Mouse (Mus musculus) limb, embryonic 14.5 days (tissue): ENCODE data around the gene Med7. TPM values are rescaled to one million over a fixed set of nuclear protein-coding genes. Genes with fewer than 3 reads are reported as not detected.

ENCODE experiments used
- ATAC-seq: fragments of 200-750 bp; cut with Nextera tagmentation; 2 replicates; pipeline ENCODE4 v1.8.0; 2017; ENCODE audit warnings: low read depth, moderate number of reproducible peaks, moderate TSS enrichment; ENCODE audit not compliant: low FRiP score
- DNase-seq: peaks from one replicate; pipeline ENCODE4 v3.0.0-alpha.2; 2015; ENCODE audit warnings: low spot score
- H3K27ac ChIP-seq: fragments of 300-500 bp; sonication (generic); replicated peaks from 2 replicates; pipeline ENCODE4 v1.5.1; 2014; ENCODE audit warnings: low read depth, mild to moderate bottlenecking, low read length, moderate library complexity, mixed read lengths
- H3K27me3 ChIP-seq: fragments of 300-500 bp; sonication (generic); 2 replicates; pipeline ENCODE4 v1.6.1; 2014; ENCODE audit warnings: low read length, mixed read lengths; ENCODE audit not compliant: control insufficient read depth, insufficient read depth
- H3K36me3 ChIP-seq: fragments of 300-500 bp; sonication (generic); 2 replicates; pipeline ENCODE4 v1.6.1; 2014; ENCODE audit warnings: mild to moderate bottlenecking, low read length, moderate library complexity, mixed read lengths; ENCODE audit not compliant: control insufficient read depth, insufficient read depth
- H3K4me1 ChIP-seq: fragments of 300-500 bp; sonication (generic); 2 replicates; pipeline ENCODE4 v1.6.1; 2014; ENCODE audit warnings: antibody characterized with exemption, low read length, mixed read lengths; ENCODE audit not compliant: control insufficient read depth, insufficient read depth
- H3K4me2 ChIP-seq: fragments of 300-500 bp; sonication (generic); replicated peaks from 2 replicates; pipeline ENCODE4 v1.6.1; 2014; ENCODE audit warnings: low read depth, mild to moderate bottlenecking, low read length, moderate library complexity; ENCODE audit not compliant: severe bottlenecking
- H3K4me3 ChIP-seq: fragments of 300-500 bp; sonication (generic); replicated peaks from 2 replicates; pipeline ENCODE4 v1.5.1; 2014; ENCODE audit warnings: low read length
- H3K9ac ChIP-seq: fragments of 300-500 bp; sonication (generic); 2 replicates; pipeline ENCODE4 v1.6.1; 2014; ENCODE audit warnings: mild to moderate bottlenecking, low read depth, low read length, moderate library complexity; ENCODE audit not compliant: severe bottlenecking
- H3K9me3 ChIP-seq: fragments of 300-500 bp; sonication (generic); 2 replicates; pipeline ENCODE4 v1.6.1; 2016; ENCODE audit warnings: low read length; ENCODE audit not compliant: control insufficient read depth
- POLR2A ChIP-seq: fragments of 200-500 bp; IDR thresholded peaks from 2 replicates; pipeline ENCODE4 v1.8.0; 2012; ENCODE audit warnings: inconsistent platforms, mild to moderate bottlenecking, moderate library complexity, borderline replicate concordance; ENCODE audit not compliant: insufficient read depth, insufficient read length; ENCODE audit errors: extremely low read depth
- WGBS: fragments of 180-500 bp; shearing (Covaris S2); extraction: QIAGEN DNeasy Blood & Tissue Kit; methylation state at CpG from one replicate; pipeline ENCODE4 v1.1.7; 2014; 5-methylcytosine and 5-hydroxymethylcytosine counted together
- polyA plus RNA-seq, 2 experiments: library from polyadenylated mRNA; depleted of rRNA in 1 of 2; stranded (reverse) in 1 of 2; unstranded in 1 of 2; fragments of >200 nt; fragmentation: Nextera tagmentation in 1 of 2; extraction: Ambion mirVana in 1 of 2; gene quantifications; 2 replicates each; pipeline versions ENCODE4 v1.2.1 to v1.2.3; 2012 to 2014

Med7 gene
- polyA plus RNA-seq, 2 experiments: 46.1 to 75.8 TPM

DNA sequence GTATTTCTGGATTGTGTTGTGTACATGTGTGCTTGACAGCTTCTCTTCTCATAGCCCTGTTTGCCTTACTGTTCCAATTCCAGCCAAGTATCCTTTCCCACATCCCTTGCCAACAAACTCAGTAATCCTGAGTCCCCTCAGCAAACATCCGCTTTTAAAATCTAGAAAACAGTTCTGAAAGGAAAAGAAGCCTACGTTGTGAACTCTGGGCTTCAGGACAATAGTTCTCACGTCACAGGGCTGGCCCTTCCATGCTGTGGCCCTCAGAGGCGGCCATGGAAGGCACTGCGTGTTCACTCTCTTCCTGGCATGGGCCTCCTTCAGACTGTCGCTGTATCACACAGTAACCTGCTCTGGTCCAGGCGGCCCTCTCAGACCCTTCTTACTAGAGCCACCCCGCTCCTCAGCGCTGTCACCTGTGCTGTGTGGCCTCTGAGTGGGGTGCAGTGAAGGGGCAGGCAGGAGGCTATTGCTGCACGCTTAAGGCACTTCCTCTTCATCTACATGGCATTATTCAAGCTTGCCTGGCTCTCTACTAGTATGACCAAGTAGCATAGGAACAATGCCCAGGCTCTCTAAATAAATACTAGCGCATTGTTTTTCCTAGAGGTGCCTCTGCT lies 12.8 kb downstream of the Med7 start:
- Histone ChIP-seq H3K4me1 (no peaks in the 10 kb centered on the region), H3K9me3 (no peaks in the 10 kb centered on the region), H3K4me2 (no peak overlapping the region), H3K36me3 (no peaks in the 10 kb centered on the region), H3K27me3 (no peaks in the 10 kb centered on the region), H3K4me3 (no peak overlapping the region), H3K27ac (no peak overlapping the region), H3K9ac (no peak overlapping the region)
- WGBS: 79% methylated on average over 11 of the region's 11 CpGs
- DNase-seq: no peak
- no peak for TF ChIP-seq POLR2A
- no peak for ATAC-seq

DNA sequence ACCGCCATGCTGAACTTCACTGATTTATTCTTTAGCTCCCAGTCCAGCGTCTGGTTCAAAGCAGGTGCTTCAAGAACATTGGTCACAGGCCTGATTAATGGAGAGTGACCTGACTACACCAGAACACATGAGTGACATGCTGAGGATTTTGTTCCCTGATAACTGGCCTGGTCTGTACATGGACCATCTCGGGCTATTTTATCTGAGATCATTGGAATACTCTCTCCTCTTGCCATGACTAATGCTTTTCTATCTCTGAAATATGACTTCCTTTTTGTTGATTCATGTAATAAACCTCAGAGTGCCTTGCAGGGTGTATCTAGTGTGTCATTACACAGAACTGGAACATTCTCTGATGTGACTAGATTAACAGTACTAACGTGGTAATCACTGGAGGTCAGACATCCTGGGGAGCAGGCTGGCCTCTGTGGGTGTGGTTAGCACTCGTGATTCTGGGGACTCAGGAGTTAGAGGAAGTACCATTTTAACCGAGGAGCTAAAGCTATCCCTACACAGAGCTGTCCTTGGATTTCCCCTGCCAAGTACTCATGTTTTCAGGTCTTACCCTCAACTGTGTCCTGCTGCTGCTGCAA lies 17.8 kb downstream of the Med7 start, which contains the start of gene Havcr2:
Havcr2 (plus strand) TSS at position 483 of the 593 bp plus-strand sequence.
- H3K4me1 ChIP-seq: no peaks in the 10 kb centered on the region
- ATAC-seq (no peak), DNase-seq (no peak)
- H3K4me3 ChIP-seq: no peak within 1 kb of the TSS
- no peaks in the 10 kb centered on the region for H3K27me3 ChIP-seq
- no peak within 1 kb of the TSS for H3K4me2 ChIP-seq
- no peak within 1 kb of the TSS for H3K9ac ChIP-seq
- 64% methylated on average over 6 of the region's 6 CpGs for WGBS
- H3K27ac ChIP-seq: no peak within 1 kb of the TSS
- H3K9me3 ChIP-seq: no peaks in the 10 kb centered on the region
- H3K36me3 ChIP-seq: no peaks in the 10 kb centered on the region
- TF ChIP-seq POLR2A: no peak

DNA sequence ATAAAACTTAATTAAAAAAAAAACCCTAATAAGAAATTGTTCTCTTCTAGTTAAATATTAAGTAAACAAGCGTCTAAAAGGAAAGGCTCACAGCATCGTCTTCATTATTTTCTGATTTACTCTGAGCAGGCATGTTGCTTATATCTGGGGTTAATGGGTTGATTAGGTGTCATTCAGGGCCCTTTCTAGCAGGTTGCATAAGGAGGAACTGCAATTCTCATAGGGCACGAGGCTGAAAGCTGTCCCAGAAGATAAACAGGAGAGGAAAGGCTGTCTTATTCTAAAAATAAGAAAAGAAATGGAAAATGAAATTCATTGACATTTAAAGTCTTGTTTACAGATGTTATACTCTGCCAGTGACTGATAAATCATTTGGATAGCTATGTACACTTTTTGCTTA lies 23.2 kb downstream of the Med7 start:
- H3K4me1 ChIP-seq: peaks cover 4% of the 10 kb centered on the region; the same call in 1 of the 2 replicates
- no peak overlapping the region for H3K27ac ChIP-seq
- H3K4me3 ChIP-seq: no peak overlapping the region
- TF ChIP-seq POLR2A: no peak
- ATAC-seq (no peak), DNase-seq (no peak)
- no peaks in the 10 kb centered on the region for H3K9me3 ChIP-seq
- 67% methylated on average over 3 of the region's 3 CpGs for WGBS
- H3K36me3 ChIP-seq: no peaks in the 10 kb centered on the region
- no peaks in the 10 kb centered on the region for H3K27me3 ChIP-seq
- H3K4me2 ChIP-seq: no peak overlapping the region
- H3K9ac ChIP-seq: no peak overlapping the region

GRCm38 (mm10) chr11:46461362-46461761 lies 24.6 kb downstream of the Med7 start:
- WGBS: 58% methylated on average over 5 of the region's 5 CpGs
- Histone ChIP-seq H3K27ac (no peak overlapping the region), H3K27me3 (no peaks in the 10 kb centered on the region), H3K9ac (no peak overlapping the region), H3K9me3 (no peaks in the 10 kb centered on the region), H3K4me1 (peaks cover 4% of the 10 kb centered on the region; the same call in 1 of the 2 replicates), H3K36me3 (no peaks in the 10 kb centered on the region), H3K4me3 (no peak overlapping the region), H3K4me2 (no peak overlapping the region)
- TF ChIP-seq POLR2A: no peak
- DNase-seq: no peak
- ATAC-seq: no peak

- TF ChIP-seq POLR2A: no peak
- peaks cover 4% of the 10 kb centered on the region; the same call in 1 of the 2 replicates for H3K4me1 ChIP-seq
- no peak overlapping the region for H3K4me2 ChIP-seq
- DNase-seq (no peak), ATAC-seq (no peak)
- H3K9ac ChIP-seq: no peak overlapping the region
- H3K27me3 ChIP-seq: no peaks in the 10 kb centered on the region
- WGBS: 59% methylated on average over 5 of the region's 5 CpGs
- no peak overlapping the region for H3K27ac ChIP-seq
- no peaks in the 10 kb centered on the region for H3K36me3 ChIP-seq
- H3K4me3 ChIP-seq: no peak overlapping the region
- H3K9me3 ChIP-seq: no peaks in the 10 kb centered on the region
These were observed 25.2 kb downstream of the Med7 start for GRCm38 (mm10) chr11:46461931-46462330.
